Mouse (Mus musculus): ENCODE measurements around the gene Top2a.
A peak's percentile ranks its signal among the peaks of the same experiment; 100 is the strongest.

Gene Top2a

DNA sequence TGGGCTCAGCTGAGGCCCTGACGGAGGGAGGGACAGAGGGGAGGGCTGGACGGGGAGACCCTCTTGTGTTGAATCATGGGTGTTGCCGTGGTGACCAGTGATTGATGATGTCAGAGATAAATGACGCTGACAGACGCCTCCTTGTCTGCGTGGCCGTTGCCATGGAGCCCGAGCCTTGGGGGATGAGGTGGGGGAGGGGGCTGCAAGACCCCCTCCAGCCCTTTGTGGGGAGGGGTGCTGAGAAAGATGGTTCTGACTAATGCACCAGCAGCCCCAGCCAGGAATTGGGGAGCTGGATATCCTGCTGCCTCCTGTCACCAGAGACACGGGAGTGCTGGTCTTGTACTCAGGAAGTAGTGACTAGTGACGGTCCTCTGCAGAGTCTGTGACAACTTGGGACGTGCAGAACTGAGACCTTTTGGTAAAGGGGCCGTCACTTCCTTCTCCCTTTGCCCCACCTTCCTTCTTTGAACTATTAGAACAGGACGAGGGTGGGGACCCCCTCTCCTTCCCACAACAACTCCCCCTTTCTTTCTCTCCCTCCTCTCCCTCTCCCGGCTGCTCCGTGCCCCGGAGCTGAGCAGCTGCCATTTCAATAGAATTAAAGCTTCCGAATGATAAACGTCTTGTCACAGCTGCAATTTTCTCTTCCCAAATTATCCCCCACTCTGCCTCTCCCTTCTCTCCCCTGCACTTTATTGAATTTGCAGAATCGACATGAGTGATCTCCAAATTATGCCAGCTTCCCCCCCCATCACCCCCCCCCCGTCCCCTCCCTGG lies 55.1 kb downstream of the Top2a start:
- peaks cover 20% of the 10 kb centered on the region for H3K36me3 ChIP-seq (ENCODE audit: control insufficient read depth, insufficient read depth, low read length, poor library complexity, severe bottlenecking)
- no peak for DNase-seq (ENCODE audit: low read depth, low spot score)
- no peaks in the 10 kb centered on the region for H3K27me3 ChIP-seq (ENCODE audit: control insufficient read depth, insufficient read depth, low read length, poor library complexity, severe bottlenecking)

DNA sequence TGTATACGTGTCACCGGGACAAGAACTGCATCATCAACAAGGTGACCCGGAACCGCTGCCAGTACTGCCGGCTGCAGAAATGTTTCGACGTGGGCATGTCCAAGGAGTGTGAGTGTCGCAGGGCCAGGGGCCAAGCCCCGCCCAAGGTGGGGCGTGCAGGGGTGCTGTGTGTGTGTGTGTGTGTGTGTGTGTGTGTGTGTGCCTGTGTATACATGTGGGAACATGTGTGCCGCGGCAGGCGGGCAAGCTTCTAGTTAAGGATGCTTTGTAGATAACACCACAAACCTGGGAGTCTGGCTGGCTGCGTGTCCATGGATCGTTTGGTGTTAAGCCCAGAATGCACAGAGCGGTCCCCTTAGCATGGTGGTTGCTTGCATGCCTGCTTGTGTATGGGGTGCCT lies 55.9 kb downstream of the Top2a start:
- H3K27me3 ChIP-seq (ENCODE audit: control insufficient read depth, insufficient read depth, low read length, poor library complexity, severe bottlenecking), result no peaks in the 10 kb centered on the region
- DNase-seq (ENCODE audit: low read depth, low spot score), result no peak
- peaks cover 15% of the 10 kb centered on the region for H3K36me3 ChIP-seq (ENCODE audit: control insufficient read depth, insufficient read depth, low read length, poor library complexity, severe bottlenecking)

GRCm38 (mm10) chr11:98966499-98967141 lies 57.4 kb downstream of the Top2a start:
- H3K27me3 ChIP-seq (ENCODE audit: control insufficient read depth, insufficient read depth, low read length, poor library complexity, severe bottlenecking), result no peaks in the 10 kb centered on the region
- no peak for DNase-seq (ENCODE audit: low read depth, low spot score)
- H3K36me3 ChIP-seq (ENCODE audit: control insufficient read depth, insufficient read depth, low read length, poor library complexity, severe bottlenecking), result peaks cover 10% of the 10 kb centered on the region

- no peak for DNase-seq (ENCODE audit: low read depth, low spot score)
- H3K36me3 ChIP-seq (ENCODE audit: control insufficient read depth, insufficient read depth, low read length, poor library complexity, severe bottlenecking), result peaks cover 9% of the 10 kb centered on the region
- no peaks in the 10 kb centered on the region for H3K27me3 ChIP-seq (ENCODE audit: control insufficient read depth, insufficient read depth, low read length, poor library complexity, severe bottlenecking)
Measured at GRCm38 (mm10) chr11:98965416-98966077, 58.4 kb downstream of the Top2a start.

- H3K36me3 ChIP-seq (ENCODE audit: control insufficient read depth, insufficient read depth, low read length, poor library complexity, severe bottlenecking), result peaks cover 9% of the 10 kb centered on the region
- no peaks in the 10 kb centered on the region for H3K27me3 ChIP-seq (ENCODE audit: control insufficient read depth, insufficient read depth, low read length, poor library complexity, severe bottlenecking)
- no peak for DNase-seq (ENCODE audit: low read depth, low spot score)
Measured at GRCm38 (mm10) chr11:98964616-98965415, 59.2 kb downstream of the Top2a start.

DNA sequence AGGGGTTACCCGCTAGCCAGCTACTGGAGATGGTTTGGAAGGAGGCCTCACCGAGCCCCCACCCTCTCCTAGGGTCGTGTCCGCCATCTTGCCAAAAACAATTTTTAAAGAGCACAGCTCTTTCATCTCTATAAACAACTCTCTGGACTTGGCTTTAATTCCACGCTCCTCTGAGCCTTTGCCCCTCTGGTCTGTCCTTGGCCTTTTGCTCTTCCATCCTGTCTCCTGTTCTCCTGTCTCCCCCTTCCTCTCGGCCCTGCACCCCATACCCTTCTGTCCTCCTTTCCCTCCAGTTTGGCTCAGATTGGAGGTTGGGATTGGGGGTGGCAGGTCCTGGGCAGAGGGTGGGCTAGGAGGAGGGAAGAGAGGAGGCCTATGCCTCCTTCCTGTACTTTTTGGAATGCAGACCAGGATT lies 59.8 kb downstream of the Top2a start:
- DNase-seq (ENCODE audit: low read depth, low spot score), result no peak
- Histone ChIP-seq H3K36me3 (ENCODE audit: control insufficient read depth, insufficient read depth, low read length, poor library complexity, severe bottlenecking) (peaks cover 7% of the 10 kb centered on the region), H3K27me3 (ENCODE audit: control insufficient read depth, insufficient read depth, low read length, poor library complexity, severe bottlenecking) (no peaks in the 10 kb centered on the region)

- H3K27me3 ChIP-seq (ENCODE audit: control insufficient read depth, insufficient read depth, low read length, poor library complexity, severe bottlenecking), result no peaks in the 10 kb centered on the region
- DNase-seq (ENCODE audit: low read depth, low spot score), result peak; percentile 64
- H3K36me3 ChIP-seq (ENCODE audit: control insufficient read depth, insufficient read depth, low read length, poor library complexity, severe bottlenecking), result peaks cover 5% of the 10 kb centered on the region
Measured at GRCm38 (mm10) chr11:98963191-98964021, 60.6 kb downstream of the Top2a start.

DNA sequence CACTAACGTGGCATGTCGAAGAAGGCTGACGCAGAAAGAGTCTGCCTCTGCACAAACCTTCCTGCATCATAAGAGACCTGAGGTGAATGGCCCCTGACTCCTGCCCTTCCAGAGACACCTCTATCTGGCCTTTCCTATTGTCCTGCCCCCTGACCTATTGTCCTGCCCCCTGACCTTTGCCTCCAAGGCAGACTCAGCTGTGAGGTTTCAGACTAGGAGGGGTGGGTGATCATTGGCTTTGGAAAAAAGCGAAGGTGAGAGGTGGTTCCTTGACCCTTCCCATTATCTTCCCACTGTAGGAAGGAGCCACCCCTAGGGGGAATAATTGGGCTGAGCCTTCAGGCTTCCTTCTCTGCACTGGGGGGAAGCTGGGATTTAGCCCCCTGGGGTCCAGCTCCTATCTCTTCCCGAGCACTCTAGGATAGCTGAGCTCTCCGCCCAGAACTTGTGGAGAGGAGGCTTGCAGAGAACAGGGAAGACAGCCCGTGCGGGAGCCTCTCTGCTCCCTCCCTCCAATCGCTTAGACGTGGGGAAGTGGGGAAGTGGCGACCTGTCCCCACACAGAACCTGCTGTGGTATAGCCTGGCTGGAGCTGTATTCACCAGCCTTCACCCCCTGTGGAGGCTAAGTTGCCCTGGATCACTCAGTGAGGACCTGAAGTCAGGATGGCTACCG lies 61.4 kb downstream of the Top2a start:
- DNase-seq (ENCODE audit: low read depth, low spot score), result no peak
- no peaks in the 10 kb centered on the region for H3K27me3 ChIP-seq (ENCODE audit: control insufficient read depth, insufficient read depth, low read length, poor library complexity, severe bottlenecking)
- H3K36me3 ChIP-seq (ENCODE audit: control insufficient read depth, insufficient read depth, low read length, poor library complexity, severe bottlenecking), result peaks cover 3% of the 10 kb centered on the region; the same call in 1 of the 2 replicates

GRCm38 (mm10) chr11:98961766-98962165 lies 62.2 kb downstream of the Top2a start:
- peak; percentile 56 for DNase-seq (ENCODE audit: low read depth, low spot score)
- H3K27me3 ChIP-seq (ENCODE audit: control insufficient read depth, insufficient read depth, low read length, poor library complexity, severe bottlenecking), result no peaks in the 10 kb centered on the region
- H3K36me3 ChIP-seq (ENCODE audit: control insufficient read depth, insufficient read depth, low read length, poor library complexity, severe bottlenecking), result peaks cover 2% of the 10 kb centered on the region; the same call in 1 of the 2 replicates

GRCm38 (mm10) chr11:98961051-98961592 lies 62.9 kb downstream of the Top2a start:
- no peaks in the 10 kb centered on the region; the same call in 1 of the 2 replicates for H3K36me3 ChIP-seq (ENCODE audit: control insufficient read depth, insufficient read depth, low read length, poor library complexity, severe bottlenecking)
- no peak for DNase-seq (ENCODE audit: low read depth, low spot score)
- no peaks in the 10 kb centered on the region for H3K27me3 ChIP-seq (ENCODE audit: control insufficient read depth, insufficient read depth, low read length, poor library complexity, severe bottlenecking)

GRCm38 (mm10) chr11:98960313-98960906 lies 63.6 kb downstream of the Top2a start:
- H3K36me3 ChIP-seq (ENCODE audit: control insufficient read depth, insufficient read depth, low read length, poor library complexity, severe bottlenecking), result no peaks in the 10 kb centered on the region
- H3K27me3 ChIP-seq (ENCODE audit: control insufficient read depth, insufficient read depth, low read length, poor library complexity, severe bottlenecking), result no peaks in the 10 kb centered on the region
- DNase-seq (ENCODE audit: low read depth, low spot score), result peak; percentile 51

- Histone ChIP-seq H3K36me3 (ENCODE audit: control insufficient read depth, insufficient read depth, low read length, poor library complexity, severe bottlenecking) (no peaks in the 10 kb centered on the region), H3K27me3 (ENCODE audit: control insufficient read depth, insufficient read depth, low read length, poor library complexity, severe bottlenecking) (no peaks in the 10 kb centered on the region)
- DNase-seq (ENCODE audit: low read depth, low spot score), result peak; percentile 82
Measured at GRCm38 (mm10) chr11:98959437-98960312, 64.3 kb downstream of the Top2a start.
